Mouse (Mus musculus) bone marrow macrophage, adult 2 months (primary cell): ENCODE results near the gene Usp3.

ENCODE experiments used
- CTCF ChIP-seq: IDR thresholded peaks from 2 replicates; pipeline ENCODE4 v1.5.1; 2012; ENCODE audit warnings: low read depth, mild to moderate bottlenecking, low read length, moderate library complexity
- POLR2A ChIP-seq: IDR thresholded peaks from 2 replicates; pipeline ENCODE4 v1.6.1; 2012; ENCODE audit warnings: mild to moderate bottlenecking, low read depth, low read length, borderline replicate concordance

DNA sequence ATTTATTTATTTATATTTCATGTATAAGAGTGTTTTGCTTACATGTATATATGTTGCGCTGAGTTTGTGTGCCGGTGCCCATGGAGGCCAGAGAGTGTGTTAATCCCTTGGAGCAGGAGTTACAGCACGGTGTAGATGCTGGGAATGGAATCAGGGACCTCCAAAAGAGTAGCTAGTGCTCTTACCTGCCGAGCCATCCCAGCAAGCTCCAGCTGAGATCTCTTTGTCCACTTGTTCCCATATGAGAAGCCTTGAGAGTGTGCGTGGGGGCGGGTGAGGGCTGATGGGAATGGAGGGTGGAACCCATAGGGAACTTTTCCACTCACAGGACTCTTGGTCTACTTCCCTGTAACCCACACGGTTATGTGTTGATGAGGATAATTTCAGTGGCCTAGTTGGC lies 21.6 kb upstream of the Usp3 start:
- TF ChIP-seq POLR2A, result no peak
- no peak for TF ChIP-seq CTCF
